Mouse (Mus musculus) hematopoietic stem cell, adult 5-6 weeks (primary cell): ENCODE measurements around the gene Itgav. TPM values are rescaled to one million over a fixed set of nuclear protein-coding genes. Genes with fewer than 3 reads are reported as not detected.
"Not testable (repeated sequence)": the region's sequence is repeated elsewhere in the genome, so short reads cannot be mapped to it uniquely, and the experiment has no call there.

Source experiments
- ATAC-seq, 2 experiments: fragments of 125-278 bp in 1 of 2; replicated peaks in 1 of 2; 2 replicates each; pipeline ENCODE4 v1.8.0; 2016 to 2017; ENCODE audit warnings: inconsistent platforms in 2 of 2, mild to moderate bottlenecking in 2 of 2, moderate number of reproducible peaks in 2 of 2, low read depth in 1 of 2, moderate TSS enrichment in 1 of 2; ENCODE audit not compliant: low FRiP score in 2 of 2, poor library complexity in 2 of 2, severe bottlenecking in 2 of 2, insufficient read depth in 1 of 2, low TSS enrichment in 1 of 2
- total RNA-seq: library from RNA; stranded (forward); fragments of 172-1452, 232-1000 nt; gene quantifications from 2 replicates; pipeline ENCODE4 v1.2.3, GENCODE M21; 2017

Itgav gene
- total RNA-seq, 1 experiment from 2014 or later, result 20.8 TPM

GRCm38 (mm10) chr2:83700667-83701066 lies 23.5 kb upstream of the Itgav start:
- ATAC-seq, result peak in 1 of 2 experiments; percentile 30; a peak in 1 of 4 replicates

GRCm38 (mm10) chr2:83702411-83702810 lies 21.8 kb upstream of the Itgav start:
- no peak for ATAC-seq

GRCm38 (mm10) chr2:83705580-83706158 lies 18.5 kb upstream of the Itgav start:
- peak; percentile 62 to 63; a peak in 2 of 4 replicates for ATAC-seq

GRCm38 (mm10) chr2:83709896-83710524 lies 14.2 kb upstream of the Itgav start:
- ATAC-seq, result no peak

GRCm38 (mm10) chr2:83713281-83713680 lies 10.9 kb upstream of the Itgav start:
- ATAC-seq, result not testable (repeated sequence)

- ATAC-seq, result no peak
These were observed 10.3 kb upstream of the Itgav start for GRCm38 (mm10) chr2:83713946-83714345.

GRCm38 (mm10) chr2:83714783-83715182 lies 9.4 kb upstream of the Itgav start:
- ATAC-seq, result peak; percentile 78 to 89

- ATAC-seq, result no peak
These were observed 5.9 kb upstream of the Itgav start for GRCm38 (mm10) chr2:83718341-83718740.

GRCm38 (mm10) chr2:83721635-83722034 lies 2.6 kb upstream of the Itgav start:
- no peak for ATAC-seq

- no peak for ATAC-seq
These were observed 1.3 kb upstream of the Itgav start for GRCm38 (mm10) chr2:83722936-83723335.

GRCm38 (mm10) chr2:83723346-83723745 lies 851 bp upstream of the Itgav start:
- no peak for ATAC-seq

- ATAC-seq, result peak; percentile 19 to 34; a peak in 3 of 4 replicates
These were observed 882 bp downstream of the Itgav start for GRCm38 (mm10) chr2:83724827-83725730.

GRCm38 (mm10) chr2:83725796-83726195 lies 1.6 kb downstream of the Itgav start:
- no peak for ATAC-seq

GRCm38 (mm10) chr2:83728238-83728682 lies 4.1 kb downstream of the Itgav start:
- ATAC-seq, result no peak

GRCm38 (mm10) chr2:83729339-83729738 lies 5.1 kb downstream of the Itgav start:
- no peak for ATAC-seq

GRCm38 (mm10) chr2:83732896-83733295 lies 8.7 kb downstream of the Itgav start:
- no peak for ATAC-seq

- peak; percentile 71 to 78 for ATAC-seq
These were observed 9.8 kb downstream of the Itgav start for GRCm38 (mm10) chr2:83733981-83734393.

GRCm38 (mm10) chr2:83735276-83735675 lies 11.1 kb downstream of the Itgav start:
- ATAC-seq, result no peak
